Mouse (Mus musculus) adrenal gland, adult (tissue): ENCODE data around the gene Pla2g6.

ENCODE experiments used
- DNase-seq, 2 experiments: peaks; one replicate each; pipeline ENCODE4 v3.0.0; 2022 to 2023; ENCODE audit warnings: low spot score in 1 of 2; ENCODE audit not compliant: inconsistent age in 2 of 2

Gene Pla2g6

GRCm38 (mm10) chr15:79328058-79328938 is at the start of gene Pla2g6:
Gene Pla2g6, minus strand, starts transcription at chr15:79328390.
- DNase-seq, result peak; percentile 100

GRCm38 (mm10) chr15:79377681-79378080 is 49.5 kb upstream of the Pla2g6 start:
- DNase-seq, result peak; percentile 76 to 82

- DNase-seq, result no peak
Observed at GRCm38 (mm10) chr15:79374760-79375159, 46.6 kb upstream of the Pla2g6 start.

DNA sequence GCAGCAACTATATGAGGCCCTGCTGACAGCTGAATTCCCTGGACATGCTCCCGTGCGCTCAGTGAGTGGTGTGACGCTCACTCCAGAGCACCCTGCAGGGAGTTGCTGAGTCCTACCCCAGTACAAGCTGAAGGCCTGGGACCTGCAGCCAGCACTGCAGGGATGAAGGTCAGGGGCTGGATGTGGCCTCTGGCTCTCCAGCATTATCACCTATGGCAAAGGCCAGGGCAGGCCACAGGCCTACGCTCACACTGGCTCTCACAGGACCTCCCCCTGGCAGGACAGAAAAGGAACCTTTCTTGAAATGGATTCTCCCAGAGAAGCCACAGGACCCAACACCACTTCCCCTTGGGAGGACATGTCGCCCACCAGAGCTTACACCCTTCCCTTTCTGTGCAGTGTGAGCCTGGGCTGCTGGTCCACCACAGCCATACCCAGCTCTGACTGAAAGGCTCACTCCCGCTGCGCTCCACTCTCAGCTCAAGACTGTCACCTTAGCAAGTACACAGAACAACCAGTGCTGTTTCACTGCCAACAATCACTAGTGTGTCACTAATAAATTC is 42.2 kb upstream of the Pla2g6 start:
- no peak for DNase-seq

DNA sequence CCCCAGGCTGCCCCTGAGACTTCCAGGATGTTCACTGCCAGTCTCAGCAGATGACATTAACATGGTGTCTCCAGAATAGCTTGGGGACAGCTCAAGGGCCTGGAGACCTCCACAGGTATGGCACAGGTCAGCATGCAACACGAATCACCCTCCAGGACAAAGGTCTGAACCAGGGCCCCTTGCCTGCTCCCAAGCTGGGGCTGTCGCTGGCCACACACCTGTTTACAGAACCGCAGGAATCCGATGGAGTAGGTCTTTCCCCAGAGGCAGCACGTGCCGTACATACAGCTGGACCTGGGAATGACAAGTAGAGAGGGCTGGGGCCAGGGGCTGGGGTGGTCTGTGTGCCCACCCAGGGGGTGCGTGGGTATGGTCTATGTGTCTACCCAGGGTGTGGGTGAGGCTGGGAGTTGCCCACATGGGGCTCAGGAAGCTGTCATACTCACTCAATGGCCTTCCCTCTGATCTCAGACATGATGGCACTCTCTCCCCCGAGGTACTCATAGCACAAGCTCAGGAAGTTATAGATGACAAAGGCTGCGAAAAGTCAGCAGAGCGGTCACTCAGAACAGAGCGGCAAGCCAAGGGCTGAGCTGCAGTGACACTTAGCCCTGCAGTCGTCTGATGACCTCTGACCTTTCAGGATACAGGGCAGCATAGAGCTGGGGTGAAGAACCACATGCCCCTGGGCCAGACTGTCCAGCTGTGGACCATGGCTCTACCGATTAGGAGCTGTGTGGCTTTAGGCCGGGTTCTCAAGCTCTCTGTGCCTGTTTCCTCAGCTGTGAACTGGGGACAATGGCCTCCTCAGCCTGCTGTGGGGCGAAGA is 41.5 kb upstream of the Pla2g6 start:
- no peak for DNase-seq

DNA sequence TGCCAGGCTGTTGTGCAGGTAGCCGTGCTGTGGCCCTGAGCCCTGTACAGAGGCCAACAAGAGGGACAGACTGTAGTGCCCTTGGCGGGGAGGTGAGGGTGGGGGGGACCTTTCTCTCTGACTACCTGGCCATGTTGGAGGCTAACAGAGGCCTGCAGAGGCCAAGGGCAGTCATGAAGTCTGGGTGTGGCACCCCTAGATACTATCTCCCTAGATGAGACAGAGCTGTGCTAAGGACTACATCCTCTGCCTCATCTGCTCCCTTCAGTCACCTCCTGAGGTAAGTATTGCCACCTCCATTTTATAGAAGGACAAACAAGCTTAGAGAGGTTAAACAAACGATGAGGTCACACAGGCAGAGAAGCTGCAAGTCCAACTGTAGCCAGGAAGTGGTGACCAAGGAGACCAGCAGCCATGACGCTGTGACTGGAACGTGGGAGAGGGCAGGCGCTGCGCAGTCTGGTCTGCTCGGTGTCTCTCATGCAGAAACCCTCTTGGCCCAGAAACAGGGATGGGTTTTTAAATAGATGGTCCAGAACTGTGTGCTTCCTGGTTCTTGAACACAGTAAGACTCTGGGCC is 40.8 kb upstream of the Pla2g6 start:
- no peak for DNase-seq

- peak; percentile 56 to 82 for DNase-seq
Observed at GRCm38 (mm10) chr15:79368313-79368811, 40.2 kb upstream of the Pla2g6 start.

DNA sequence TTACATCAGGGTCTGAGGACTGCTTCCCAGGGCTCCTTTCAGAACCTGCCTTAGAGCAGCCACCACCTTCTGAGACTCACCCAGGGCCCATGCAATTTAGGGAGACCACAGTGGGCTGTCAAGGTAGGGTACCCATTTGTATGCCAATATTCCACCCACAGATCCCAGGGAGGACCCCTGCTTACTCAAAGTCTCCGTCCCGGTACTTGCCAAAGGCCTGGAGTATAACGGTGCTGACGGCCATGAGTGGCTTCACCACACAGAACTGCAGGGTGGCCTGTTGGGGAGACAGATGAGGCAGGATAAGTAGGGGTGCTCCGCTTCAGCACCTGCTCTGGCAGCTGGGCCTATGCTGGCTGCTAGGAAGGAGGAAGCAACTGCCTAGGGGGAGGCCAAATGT is 38.2 kb upstream of the Pla2g6 start:
- DNase-seq, result no peak

DNA sequence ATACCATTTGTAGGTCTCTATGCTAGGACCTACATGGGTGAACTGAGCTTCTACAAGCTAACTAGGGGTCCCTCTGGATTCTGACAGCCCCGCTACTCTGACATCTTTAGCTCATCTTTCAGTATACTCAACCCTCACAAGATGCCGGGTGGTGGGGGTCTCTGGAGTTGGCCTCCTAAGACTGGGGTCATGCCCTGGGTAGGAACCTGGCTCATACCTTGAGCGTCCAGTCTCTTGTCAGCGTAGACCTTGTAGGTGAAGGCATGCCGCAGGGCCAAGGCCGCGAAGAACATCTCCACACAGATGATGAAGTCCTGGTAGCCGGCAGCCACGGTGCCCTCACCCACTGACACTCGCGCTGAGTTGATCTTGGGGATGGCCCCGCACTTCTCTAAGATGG is 36.9 kb upstream of the Pla2g6 start:
- no peak for DNase-seq

- no peak for DNase-seq
Observed at GRCm38 (mm10) chr15:79364120-79364519, 35.9 kb upstream of the Pla2g6 start.

- no peak for DNase-seq
Observed at GRCm38 (mm10) chr15:79361023-79361422, 32.8 kb upstream of the Pla2g6 start.

DNA sequence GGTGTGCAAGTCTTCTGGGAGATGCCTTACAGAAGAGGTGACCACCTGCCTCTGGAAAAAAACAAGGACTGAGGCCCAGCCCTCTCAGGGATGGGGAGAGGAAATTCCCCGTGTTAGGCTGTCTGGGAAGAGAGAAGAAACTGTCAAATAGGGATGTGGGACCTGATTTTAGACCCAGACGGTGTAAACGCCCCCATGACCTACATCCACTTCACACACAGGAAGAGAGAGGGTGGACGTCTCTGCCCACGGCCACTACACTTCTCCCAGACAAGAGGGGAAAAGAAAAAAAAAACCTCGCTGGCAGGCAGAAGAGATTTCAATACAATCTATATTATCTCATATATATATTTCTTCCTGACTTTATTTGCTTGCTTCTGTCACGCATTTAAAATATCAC is 32.2 kb upstream of the Pla2g6 start:
- DNase-seq, result no peak

GRCm38 (mm10) chr15:79359954-79360353 is 31.8 kb upstream of the Pla2g6 start:
- DNase-seq, result no peak

- no peak for DNase-seq
Observed at GRCm38 (mm10) chr15:79357974-79358690, 29.9 kb upstream of the Pla2g6 start.

- peak; percentile 75 to 80 for DNase-seq
Observed at GRCm38 (mm10) chr15:79357036-79357911, 29.1 kb upstream of the Pla2g6 start.

- DNase-seq, result no peak
Observed at GRCm38 (mm10) chr15:79356481-79356880, 28.3 kb upstream of the Pla2g6 start.

DNA sequence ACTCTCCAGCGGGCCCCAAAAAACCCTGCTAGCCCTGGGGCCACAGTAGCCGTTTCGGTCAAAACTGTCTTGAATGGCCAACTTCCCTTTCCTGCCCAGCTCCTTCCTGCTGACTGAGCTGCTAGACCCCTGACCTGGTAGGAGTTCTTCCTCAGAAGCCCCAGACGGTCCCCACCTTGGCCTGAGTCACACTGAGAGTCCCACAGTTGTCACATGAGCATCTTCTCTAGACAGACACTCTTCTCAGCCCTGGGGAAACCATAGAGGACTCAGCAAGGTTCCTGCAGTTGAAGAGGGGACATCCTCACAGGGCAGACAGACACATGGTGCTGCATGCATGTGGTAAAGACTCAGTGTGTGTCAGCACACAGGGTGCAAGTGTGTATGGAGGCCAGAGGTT is 26.4 kb upstream of the Pla2g6 start:
- DNase-seq, result no peak

DNA sequence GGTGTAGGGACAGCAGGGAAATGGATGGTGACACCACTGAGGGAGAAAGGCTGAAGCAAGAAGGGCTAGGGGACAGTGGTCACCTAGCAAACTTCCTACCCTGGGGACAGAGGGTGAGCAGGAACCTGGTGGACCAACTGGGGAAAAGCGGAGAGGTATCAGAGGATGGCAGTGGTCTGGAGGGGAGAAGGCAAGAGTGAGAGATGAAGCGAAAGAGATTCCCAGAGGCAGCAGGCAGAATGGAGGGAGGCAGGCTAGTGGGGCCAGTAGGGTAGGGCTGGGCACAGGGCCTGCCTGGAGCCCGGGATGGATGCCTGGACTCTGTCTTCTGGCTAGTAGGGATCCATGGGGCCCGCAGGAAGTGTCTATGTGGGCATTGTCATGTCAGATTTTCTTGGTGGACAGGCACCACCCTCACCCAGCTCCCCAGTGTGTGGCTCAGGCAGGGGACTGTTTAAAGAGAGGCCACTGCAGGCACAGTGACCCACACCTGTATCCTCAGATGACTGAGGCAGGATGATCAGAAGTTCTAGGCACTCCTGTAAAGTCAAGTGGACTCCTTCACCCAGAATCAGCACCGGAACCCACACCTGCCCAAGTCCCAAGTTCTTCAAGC is 25.6 kb upstream of the Pla2g6 start:
- DNase-seq, result no peak

GRCm38 (mm10) chr15:79352479-79352878 is 24.3 kb upstream of the Pla2g6 start:
- DNase-seq, result no peak
